Mouse (Mus musculus) limb, embryonic 13.5 days (tissue): ENCODE data around the gene Pisd. TPM values are rescaled to one million over a fixed set of nuclear protein-coding genes. Genes with fewer than 3 reads are reported as not detected.

Experiments used
- polyA plus RNA-seq: library from polyadenylated mRNA; unstranded; fragments of >200 nt; fragmentation: Nextera tagmentation; extraction: Ambion mirVana; gene quantifications from 2 replicates; pipeline ENCODE4 v1.2.1, GENCODE M21; 2015

Pisd gene
- polyA plus RNA-seq, 1 experiment from 2014 or later = 54.4 TPM

Other genes starting within 250 kb of the Pisd start
- gene Yes1, start 174.5 kb downstream of the Pisd start, polyA plus RNA-seq = 34.8 and 35.7 TPM in 2 replicates
- gene Gm20671, start 41.5 kb upstream of the Pisd start, polyA plus RNA-seq = not detected in 2 replicates
- gene Prr14l, start 68.6 kb upstream of the Pisd start, polyA plus RNA-seq = 12.2 and 13.3 TPM in 2 replicates
- 23.4 and 24.0 TPM in 2 replicates for gene Depdc5, start 78.1 kb upstream of the Pisd start, polyA plus RNA-seq
- gene Ywhah, start 233.2 kb upstream of the Pisd start, polyA plus RNA-seq = 363 and 388 TPM in 2 replicates